Mouse (Mus musculus) testis, adult 2 months (tissue): ENCODE measurements around the gene Taf4. TPM values are rescaled to one million over a fixed set of nuclear protein-coding genes. Genes with fewer than 3 reads are reported as not detected.

Source experiments
- H3K27ac ChIP-seq: fragments of 200-500 bp; 2 replicates; pipeline ENCODE4 v1.5.1; 2012; ENCODE audit warnings: low read depth, low read length; ENCODE audit not compliant: control insufficient read depth, insufficient read depth
- H3K27me3 ChIP-seq: fragments of 200-500 bp; 2 replicates; pipeline ENCODE4 v1.6.1; 2012; ENCODE audit warnings: mild to moderate bottlenecking, low read length, moderate library complexity; ENCODE audit not compliant: control insufficient read depth, insufficient read depth
- H3K36me3 ChIP-seq: fragments of 200-500 bp; 2 replicates; pipeline ENCODE4 v1.6.1; 2012; ENCODE audit warnings: mild to moderate bottlenecking, low read length; ENCODE audit not compliant: control insufficient read depth, insufficient read depth
- H3K4me1 ChIP-seq: fragments of 200-500 bp; 2 replicates; pipeline ENCODE4 v1.6.1; 2012; ENCODE audit warnings: low read length; ENCODE audit not compliant: control insufficient read depth, insufficient read depth
- H3K4me3 ChIP-seq: fragments of 200-500 bp; 2 replicates; pipeline ENCODE4 v1.5.1; 2012; ENCODE audit warnings: low read depth, mild to moderate bottlenecking, low read length, moderate library complexity, mixed read lengths; ENCODE audit not compliant: control insufficient read depth
- CTCF ChIP-seq: fragments of 200-500 bp; IDR thresholded peaks from 2 replicates; pipeline ENCODE4 v1.5.1; 2012; ENCODE audit warnings: low read depth, mild to moderate bottlenecking, inconsistent platforms, low read length, moderate library complexity; ENCODE audit not compliant: control insufficient read depth, insufficient read depth, insufficient replicate concordance
- POLR2A ChIP-seq: fragments of 200-500 bp; IDR thresholded peaks from 2 replicates; pipeline ENCODE4 v1.6.1; 2012; ENCODE audit warnings: low read depth, mild to moderate bottlenecking, inconsistent platforms, low read length, moderate library complexity; ENCODE audit not compliant: control insufficient read depth
- polyA plus RNA-seq: library from polyadenylated mRNA; depleted of rRNA; stranded (reverse); fragments of >200 nt; gene quantifications from 2 replicates; pipeline ENCODE4 v1.2.3, GENCODE M21; 2012

The Taf4 gene
- polyA plus RNA-seq, 1 experiment = 4.2 TPM

GRCm38 (mm10) chr2:179974651-179975471 lies 1.6 kb downstream of the Taf4 start:
- Histone ChIP-seq H3K36me3 (no peaks in the 10 kb centered on the region; the same call in 1 of the 2 replicates), H3K27ac (no peak overlapping the region), H3K4me3 (peak overlapping the region; percentile 74), H3K27me3 (no peaks in the 10 kb centered on the region), H3K4me1 (peaks cover 7% of the 10 kb centered on the region)
- TF ChIP-seq POLR2A = no peak
- no peak for TF ChIP-seq CTCF

- peaks cover 7% of the 10 kb centered on the region for H3K4me1 ChIP-seq
- H3K27me3 ChIP-seq = no peaks in the 10 kb centered on the region
- no peaks in the 10 kb centered on the region for H3K36me3 ChIP-seq
- no peak for TF ChIP-seq POLR2A
- no peak overlapping the region for H3K27ac ChIP-seq
- no peak overlapping the region for H3K4me3 ChIP-seq
These were observed 2.4 kb downstream of the Taf4 start for GRCm38 (mm10) chr2:179973871-179974628.

GRCm38 (mm10) chr2:179972406-179972805 lies 4.0 kb downstream of the Taf4 start:
- H3K27ac ChIP-seq = no peak overlapping the region
- no peaks in the 10 kb centered on the region for H3K27me3 ChIP-seq
- no peaks in the 10 kb centered on the region for H3K36me3 ChIP-seq
- no peak overlapping the region for H3K4me3 ChIP-seq
- H3K4me1 ChIP-seq = peaks cover 7% of the 10 kb centered on the region
- TF ChIP-seq POLR2A (no peak), CTCF (no peak)

- Histone ChIP-seq H3K4me1 (peaks cover 7% of the 10 kb centered on the region), H3K4me3 (no peak overlapping the region), H3K36me3 (no peaks in the 10 kb centered on the region), H3K27ac (no peak overlapping the region), H3K27me3 (no peaks in the 10 kb centered on the region)
- TF ChIP-seq CTCF = no peak
- TF ChIP-seq POLR2A = no peak
These were observed 4.6 kb downstream of the Taf4 start for GRCm38 (mm10) chr2:179971891-179972290.

GRCm38 (mm10) chr2:179969137-179969536 lies 7.3 kb downstream of the Taf4 start:
- TF ChIP-seq CTCF (no peak), POLR2A (no peak)
- no peaks in the 10 kb centered on the region for H3K36me3 ChIP-seq
- no peak overlapping the region for H3K27ac ChIP-seq

GRCm38 (mm10) chr2:179967633-179968032 lies 8.8 kb downstream of the Taf4 start:
- Histone ChIP-seq H3K4me1 (no peaks in the 10 kb centered on the region), H3K4me3 (no peak overlapping the region), H3K27me3 (no peaks in the 10 kb centered on the region), H3K27ac (no peak overlapping the region), H3K36me3 (no peaks in the 10 kb centered on the region)
- TF ChIP-seq POLR2A (no peak), CTCF (no peak)

More at GRCm38 (mm10) chr2:179969137-179969536, 7.3 kb downstream of the Taf4 start:
- Histone ChIP-seq H3K4me1 (no peaks in the 10 kb centered on the region), H3K27me3 (no peaks in the 10 kb centered on the region), H3K4me3 (no peak overlapping the region)

- H3K4me1 ChIP-seq = no peaks in the 10 kb centered on the region
- no peak for TF ChIP-seq CTCF
- no peak for TF ChIP-seq POLR2A
- no peaks in the 10 kb centered on the region for H3K36me3 ChIP-seq
- H3K27ac ChIP-seq = no peak overlapping the region
- H3K27me3 ChIP-seq = no peaks in the 10 kb centered on the region
- H3K4me3 ChIP-seq = no peak overlapping the region
These were observed 15.0 kb downstream of the Taf4 start for GRCm38 (mm10) chr2:179961420-179961819.
